ENCODE assay signal across 32 mouse cellular contexts in genomic region chr9:20820001-20820400, GRCm38 (mm10). TPM values are rescaled to one million over a fixed set of nuclear protein-coding genes. Genes with fewer than 3 reads are reported as not detected.
"Had no signal": no experiment of that assay in that cellular context is flagged by ENCODE, and none has a peak within 500 bp of the region (broad histone marks: within the 10 kb centered on the region; RNA-seq: fewer than 3 reads in every experiment).

No protein-coding gene starts in this region.

- H3K4me3 ChIP-seq: gastrocnemius, adult 2 months; heart, embryonic 10.5 days; heart, embryonic 12.5 days; hindbrain, embryonic 10.5 days; hindbrain, embryonic 12.5 days; intestine, embryonic 15.5 days; kidney, embryonic 15.5 days; limb, embryonic 13.5 days; limb, embryonic 15.5 days had no signal

- ATAC-seq: hindbrain, embryonic 16.5 days; inflammation-experienced regulatory T-cells, adult 6 months; intestine, embryonic 15.5 days; intestine, postnatal 0 days had no signal

- H3K27me3 ChIP-seq: hindbrain, embryonic 12.5 days had no signal

- H3K9me3 ChIP-seq: heart, embryonic 10.5 days; heart, embryonic 12.5 days; hindbrain, embryonic 12.5 days; intestine, embryonic 15.5 days; kidney, embryonic 15.5 days; limb, embryonic 13.5 days; limb, embryonic 15.5 days had no signal

- H3K36me3 ChIP-seq: heart, embryonic 10.5 days; heart, embryonic 12.5 days; hindbrain, embryonic 10.5 days; hindbrain, embryonic 12.5 days; intestine, embryonic 15.5 days; kidney, embryonic 15.5 days; limb, embryonic 13.5 days; limb, embryonic 15.5 days had no signal

- H3K27ac ChIP-seq: gastrocnemius, adult 2 months; heart, embryonic 10.5 days; hindbrain, embryonic 10.5 days; hindbrain, embryonic 12.5 days; hindbrain, embryonic 14.5 days; intestine, embryonic 15.5 days; kidney, embryonic 15.5 days; kidney, postnatal 0 days; limb, embryonic 13.5 days; limb, embryonic 15.5 days had no signal

- H3K4me2 ChIP-seq: heart, embryonic 12.5 days; hindbrain, embryonic 12.5 days; hindbrain, embryonic 14.5 days; intestine, embryonic 15.5 days; kidney, embryonic 15.5 days; limb, embryonic 13.5 days; limb, embryonic 15.5 days had no signal

- H3K9ac ChIP-seq: heart, embryonic 12.5 days; hindbrain, embryonic 12.5 days; hindbrain, embryonic 14.5 days; intestine, embryonic 15.5 days; kidney, embryonic 15.5 days; limb, embryonic 13.5 days; limb, embryonic 15.5 days had no signal

- DNase-seq: gastrocnemius, adult 2 months; gastrocnemius, postnatal 10 days; gastrocnemius, postnatal 25 days; heart, adult 18-20 months; heart, postnatal 10 days; heart, postnatal 4 days; kidney, adult 18-20 months; kidney, adult 9 months; kidney, postnatal 14 days; kidney, postnatal 36 days; layer of hippocampus, adult 9-11 months; layer of hippocampus, postnatal 36 days; left cerebral cortex, postnatal 4 days had no signal

RNA-seq across cellular contexts. Expression of gene Rdh8, which starts 1.7 kb away (rescaled TPM):
- polyA plus RNA-seq: frontal cortex, adult 2 months; heart, embryonic 10.5 days; heart, embryonic 12.5 days; heart, embryonic 14.5 days; heart, embryonic 16.5 days; hindbrain, embryonic 10.5 days; hindbrain, embryonic 12.5 days; hindbrain, embryonic 14.5 days; hindbrain, embryonic 16.5 days; inflammation-experienced regulatory T-cells, adult 6 months; intestine, embryonic 15.5 days; intestine, postnatal 0 days; kidney, embryonic 15.5 days; kidney, postnatal 0 days; large intestine, adult 2 months; limb, embryonic 11.5 days; limb, embryonic 13.5 days; limb, embryonic 15.5 days; liver, adult 2 months had no signal

RNA-seq across cellular contexts. Expression of gene Col5a3, which starts 5.1 kb away (rescaled TPM):
- polyA plus RNA-seq: inflammation-experienced regulatory T-cells, adult 6 months had no signal
